Mouse (Mus musculus) testis, adult 2 months (tissue): Measurements from ENCODE around the gene Coro2b.

Source experiments
- CTCF ChIP-seq: fragments of 200-500 bp; IDR thresholded peaks from 2 replicates; pipeline ENCODE4 v1.5.1; 2012; ENCODE audit warnings: low read depth, mild to moderate bottlenecking, inconsistent platforms, low read length, moderate library complexity; ENCODE audit not compliant: control insufficient read depth, insufficient read depth, insufficient replicate concordance
- POLR2A ChIP-seq: fragments of 200-500 bp; IDR thresholded peaks from 2 replicates; pipeline ENCODE4 v1.6.1; 2012; ENCODE audit warnings: low read depth, mild to moderate bottlenecking, inconsistent platforms, low read length, moderate library complexity; ENCODE audit not compliant: control insufficient read depth

- no peak for TF ChIP-seq CTCF
- no peak for TF ChIP-seq POLR2A
These were observed 37.9 kb downstream of the Coro2b start for GRCm38 (mm10) chr9:62498945-62499344.
